Mouse (Mus musculus) E14TG2a.4 (cell line): ENCODE data around the gene Anxa9.
"Not testable (repeated sequence)": the region's sequence is repeated elsewhere in the genome, so short reads cannot be mapped to it uniquely, and the experiment has no call there.

Source experiments
- CTCF ChIP-seq: conservative IDR thresholded peaks from 2 replicates; pipeline ENCODE4 v1.5.1; 2014; ENCODE audit warnings: low read length
- NANOG ChIP-seq: IDR thresholded peaks from 2 replicates; pipeline ENCODE4 v1.6.1; 2014; ENCODE audit warnings: borderline replicate concordance, low read length, mixed read lengths
- POU5F1 ChIP-seq: IDR thresholded peaks from 2 replicates; pipeline ENCODE4 v1.6.1; 2014; ENCODE audit warnings: low read length, borderline replicate concordance

DNA sequence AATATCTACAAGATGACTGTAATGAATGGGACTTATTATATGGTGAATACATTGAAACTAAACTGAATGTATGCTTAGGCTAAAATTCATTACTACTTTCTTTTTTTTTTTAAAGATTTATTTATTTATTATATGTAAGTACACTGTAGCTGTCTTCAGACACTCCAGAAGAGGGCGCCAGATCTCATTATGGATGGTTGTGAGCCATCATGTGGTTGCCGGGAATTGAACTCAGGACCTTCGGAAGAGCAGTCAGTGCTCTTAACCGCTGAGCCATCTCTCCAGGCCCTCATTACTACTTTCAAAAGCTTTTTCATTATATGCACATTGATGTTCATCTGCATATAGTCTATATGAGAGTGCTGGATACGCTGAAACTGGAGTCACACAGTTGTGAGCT lies 41.4 kb upstream of the Anxa9 start:
- peak; percentile 7; the same call in 1 of the 2 replicates for TF ChIP-seq CTCF
- not testable (repeated sequence) for TF ChIP-seq NANOG, POU5F1
